Mouse (Mus musculus): ENCODE data around the gene Atxn1.

The Atxn1 gene

DNA sequence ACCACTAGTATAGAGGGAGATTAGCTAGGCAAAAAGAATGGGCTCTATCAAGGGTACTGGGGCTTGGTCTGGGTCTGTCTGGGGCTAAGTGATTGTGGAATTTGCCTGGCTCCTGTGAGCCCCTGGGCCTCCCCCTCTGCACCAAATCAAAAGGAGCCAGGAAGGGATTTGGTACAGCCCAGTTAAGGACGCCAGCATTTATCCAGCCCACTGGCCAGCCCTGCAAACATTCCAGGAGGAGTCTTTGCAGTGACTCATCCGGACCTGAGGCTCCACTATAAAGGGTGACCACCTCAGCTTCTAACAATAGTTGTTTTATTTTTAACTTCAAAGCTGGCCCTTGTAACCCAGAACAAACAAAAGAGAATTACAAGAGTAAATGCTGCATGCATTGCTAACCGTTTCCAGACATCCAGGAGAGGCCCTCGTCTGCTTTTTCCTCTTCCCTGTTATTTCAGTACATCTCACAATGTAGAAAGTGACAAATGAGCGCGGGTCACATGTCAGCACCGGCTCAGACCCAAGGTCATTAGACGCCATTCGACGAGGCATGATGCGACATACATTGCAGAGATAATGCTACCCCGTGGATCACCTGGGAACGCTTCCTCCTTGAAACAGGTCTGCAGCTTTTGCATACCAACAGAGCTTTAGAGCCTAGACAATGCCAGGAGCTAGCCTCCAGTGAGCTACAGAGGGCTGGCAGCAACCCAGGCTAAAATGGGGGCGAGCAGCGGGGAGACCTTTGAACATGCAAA is 144.2 kb downstream of the Atxn1 start:
- no peak for DNase-seq

GRCm38 (mm10) chr13:45816670-45817069 is 148.1 kb downstream of the Atxn1 start:
- DNase-seq, result no peak

DNA sequence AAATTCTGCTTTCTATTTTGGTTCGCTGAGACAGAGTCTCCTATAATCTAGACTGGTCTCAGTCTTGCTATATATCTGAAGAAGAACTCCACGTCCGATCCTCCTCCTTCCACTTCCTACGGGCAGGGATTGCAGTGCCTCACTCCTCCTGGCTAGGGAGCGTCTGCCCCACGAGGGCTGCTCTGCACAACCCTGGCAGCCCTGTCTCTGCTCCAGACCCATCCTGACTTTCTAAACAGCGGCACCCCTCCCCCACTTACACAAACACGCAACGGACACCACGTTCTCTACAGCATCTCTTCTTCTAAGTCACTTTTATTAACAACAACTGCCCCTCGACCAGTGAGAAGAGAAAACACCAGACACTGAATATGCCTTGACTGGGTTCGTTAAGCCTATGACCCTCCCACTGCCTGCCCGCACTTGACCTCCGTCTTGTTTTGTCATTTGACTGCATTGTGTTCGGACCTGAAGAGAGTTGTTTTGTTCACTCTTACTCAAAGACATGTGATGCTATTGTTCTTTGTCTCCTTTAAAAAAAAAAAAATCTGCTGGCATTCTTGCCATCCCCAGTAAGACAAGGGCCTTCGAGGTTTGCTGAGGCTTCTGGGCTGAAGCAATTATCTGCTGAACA is 154.9 kb downstream of the Atxn1 start:
- DNase-seq, result no peak

GRCm38 (mm10) chr13:45807593-45808043 is 157.2 kb downstream of the Atxn1 start:
- peak; percentile 58 for DNase-seq

DNA sequence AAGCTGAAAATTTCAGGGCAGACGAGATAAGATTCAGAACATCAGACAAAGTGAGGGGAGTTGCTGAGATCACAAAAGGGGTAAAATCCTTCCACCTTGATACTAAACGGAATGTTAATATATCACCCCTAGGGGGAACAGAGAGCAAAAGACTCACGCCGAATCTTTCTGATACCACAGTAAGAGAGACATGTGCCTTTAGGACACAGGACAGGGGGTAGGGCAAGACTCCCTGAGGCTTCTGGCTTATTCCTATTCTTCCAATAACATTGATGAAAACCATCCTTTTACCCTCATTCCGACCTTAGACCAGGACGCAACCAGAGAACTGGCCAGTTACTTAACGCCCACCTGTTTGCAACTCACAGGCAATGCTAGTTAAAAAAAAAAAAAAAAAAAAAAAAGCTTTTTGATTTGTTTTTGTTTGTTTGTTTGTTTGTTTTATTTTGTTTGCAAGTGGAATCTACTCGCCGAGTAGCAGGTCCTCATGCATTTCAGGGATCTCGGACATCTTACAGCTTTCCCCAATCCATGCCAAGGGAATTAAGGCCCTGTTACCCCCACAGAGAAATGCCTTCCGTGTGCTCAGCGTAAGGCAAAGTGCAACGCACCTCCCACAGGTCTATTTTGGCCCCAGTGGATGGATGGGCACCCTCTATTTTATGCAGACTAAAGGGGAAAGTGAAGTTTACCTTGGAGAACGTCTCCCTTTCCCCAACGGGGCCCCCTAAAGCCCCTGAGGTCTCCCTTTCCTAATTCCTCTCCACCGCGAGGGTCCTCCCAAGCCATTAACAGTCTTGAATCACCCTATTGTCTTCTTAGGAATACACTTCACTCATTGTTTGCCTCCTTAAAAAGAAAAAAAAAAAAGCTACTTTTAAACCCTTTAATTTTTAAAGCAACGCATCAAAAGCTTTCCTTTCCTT is 157.9 kb downstream of the Atxn1 start:
- no peak for DNase-seq

DNA sequence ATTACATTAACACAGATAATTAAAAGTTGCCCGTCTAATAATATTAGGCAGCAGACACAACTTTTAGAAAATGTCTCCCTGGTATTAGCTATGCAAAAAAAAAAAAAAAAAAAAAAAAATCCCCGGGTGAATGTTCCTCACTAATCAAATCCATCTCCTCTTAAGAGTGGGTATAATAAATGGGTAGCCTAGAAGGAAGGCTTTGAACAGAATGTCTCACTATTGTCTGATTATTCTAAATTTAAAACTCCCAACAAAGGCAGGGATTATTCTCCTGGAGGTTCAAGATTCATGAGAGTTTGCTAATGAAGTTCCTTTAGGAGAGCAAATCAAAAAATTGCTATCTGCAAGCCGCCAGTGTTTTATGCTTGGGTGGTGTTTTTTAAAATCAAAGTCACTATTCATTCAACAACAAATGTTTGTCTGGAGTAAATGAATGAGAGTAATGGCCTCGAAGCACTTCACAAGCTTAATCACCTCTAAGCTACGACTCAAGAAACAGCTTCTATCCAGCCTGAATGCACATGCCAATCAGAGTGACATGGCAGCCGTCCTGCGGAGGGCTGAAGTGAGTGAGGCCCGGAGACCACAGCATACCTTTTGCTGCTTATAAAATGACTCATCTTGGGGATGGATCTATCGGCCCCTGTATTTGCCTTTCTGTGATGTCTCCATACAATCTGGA is 158.8 kb downstream of the Atxn1 start:
- no peak for DNase-seq

GRCm38 (mm10) chr13:45802620-45803410 is 162.0 kb downstream of the Atxn1 start:
- no peak for DNase-seq

- DNase-seq, result no peak
These were observed 166.6 kb downstream of the Atxn1 start for GRCm38 (mm10) chr13:45798248-45798647.

- DNase-seq, result no peak
These were observed 167.1 kb downstream of the Atxn1 start for GRCm38 (mm10) chr13:45797696-45798095.

GRCm38 (mm10) chr13:45796286-45796685 is 168.5 kb downstream of the Atxn1 start:
- no peak for DNase-seq

GRCm38 (mm10) chr13:45793796-45794195 is 171.0 kb downstream of the Atxn1 start:
- no peak for DNase-seq

DNA sequence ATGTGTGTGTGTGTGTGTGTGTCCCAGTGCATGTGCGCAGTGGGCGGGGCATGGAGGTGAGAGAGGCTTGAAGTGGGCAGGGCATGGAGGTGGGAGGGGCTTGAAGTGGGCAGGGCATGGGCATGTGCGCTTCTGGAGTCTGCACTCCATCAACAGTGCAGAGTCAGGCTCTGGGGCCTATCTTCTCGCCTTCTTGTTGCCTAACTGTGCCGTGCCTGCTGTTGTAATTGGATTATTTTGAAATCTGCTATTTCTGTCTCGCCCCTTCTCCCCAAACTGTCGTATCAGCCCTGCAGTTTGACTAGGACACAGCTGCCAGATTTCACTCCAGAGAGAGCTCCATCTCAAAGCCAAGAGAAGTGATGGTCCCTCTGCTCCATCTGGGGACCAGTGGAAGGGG is 178.4 kb downstream of the Atxn1 start:
- DNase-seq, result no peak

- peak; percentile 37 for DNase-seq
These were observed 181.1 kb downstream of the Atxn1 start for GRCm38 (mm10) chr13:45783681-45784080.

GRCm38 (mm10) chr13:45778750-45779149 is 186.1 kb downstream of the Atxn1 start:
- DNase-seq, result no peak

- no peak for DNase-seq
These were observed 186.6 kb downstream of the Atxn1 start for GRCm38 (mm10) chr13:45778171-45778570.

DNA sequence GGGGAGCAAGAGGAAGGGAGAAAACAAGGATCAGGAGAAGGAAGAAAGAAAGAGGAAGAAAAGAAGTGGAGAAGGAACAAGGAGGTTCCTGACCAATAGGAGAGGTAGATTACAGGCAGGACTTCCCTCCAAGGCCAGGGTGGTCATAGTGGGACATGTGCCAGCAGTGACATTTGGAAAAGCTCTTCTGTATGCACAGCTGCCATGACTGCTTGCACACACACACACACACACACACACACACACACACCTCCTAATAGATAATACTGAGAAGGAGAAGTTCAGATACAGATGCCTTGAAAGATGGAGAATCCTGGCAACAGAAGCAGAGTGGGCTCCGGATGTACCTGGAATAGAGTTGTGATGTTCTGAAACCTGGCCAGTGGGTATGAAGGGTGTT is 189.3 kb downstream of the Atxn1 start:
- no peak for DNase-seq

- DNase-seq, result no peak
These were observed 191.2 kb downstream of the Atxn1 start for GRCm38 (mm10) chr13:45773381-45774168.

- DNase-seq, result no peak
These were observed 195.1 kb downstream of the Atxn1 start for GRCm38 (mm10) chr13:45769757-45770156.

DNA sequence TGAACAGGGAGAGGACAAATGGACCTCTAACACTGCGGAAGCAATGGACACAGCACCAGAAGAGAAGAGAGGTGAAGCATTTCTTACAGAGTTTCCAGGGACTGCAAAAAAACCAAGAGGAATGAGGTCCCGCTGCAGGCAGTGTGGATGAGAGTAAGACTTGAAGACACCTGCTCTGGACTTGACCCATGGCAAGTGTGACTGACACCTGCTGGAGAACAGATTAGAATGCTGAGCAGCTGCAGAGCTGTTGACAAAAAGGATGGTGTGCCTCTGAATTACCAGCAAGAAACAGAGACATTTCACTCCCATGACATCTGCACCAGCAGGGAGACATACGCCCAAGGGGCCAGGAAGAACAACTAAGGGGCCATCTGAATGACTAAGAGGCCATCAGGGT is 196.6 kb downstream of the Atxn1 start:
- DNase-seq, result no peak

DNA sequence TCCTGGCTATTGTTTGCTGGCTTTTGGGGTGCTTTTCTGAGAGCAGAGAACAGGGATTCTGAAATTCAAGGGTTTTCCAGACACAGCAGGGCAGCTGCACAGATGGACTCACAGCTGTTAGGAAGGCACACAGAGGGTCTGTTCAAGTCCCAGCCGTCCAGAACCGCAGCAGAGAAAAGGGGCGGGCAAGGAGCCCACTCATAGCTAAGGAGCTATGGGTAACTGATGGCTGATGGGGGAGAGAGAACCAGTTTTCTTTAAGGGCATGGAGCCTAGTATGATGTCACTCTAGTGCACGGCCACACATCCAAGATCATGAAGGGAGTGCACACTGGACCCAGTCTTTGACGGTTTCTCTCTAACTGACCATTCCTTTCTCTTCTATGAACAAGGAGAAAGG is 200.5 kb downstream of the Atxn1 start:
- no peak for DNase-seq

DNA sequence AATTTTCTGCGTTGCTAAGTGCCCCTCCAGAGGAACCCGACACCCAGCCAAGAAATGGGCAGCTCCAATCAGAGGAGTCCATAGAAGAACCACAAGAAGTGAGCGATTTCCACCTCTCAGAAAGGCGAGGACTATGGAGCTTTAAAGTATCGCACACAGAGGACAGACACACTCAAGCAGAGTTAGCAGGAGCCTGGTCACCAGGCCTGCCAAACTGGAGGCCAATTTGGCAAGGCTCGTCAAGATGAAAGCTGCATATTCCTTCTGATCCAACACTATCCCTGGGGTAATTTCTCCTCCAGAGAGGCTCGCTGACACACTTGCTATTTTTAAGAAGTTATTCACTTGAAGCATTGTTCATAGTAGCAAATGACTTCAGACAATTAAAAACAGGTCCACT is 202.5 kb downstream of the Atxn1 start:
- no peak for DNase-seq

All from right cerebral cortex, postnatal 25 days (tissue).